Mouse (Mus musculus) right cerebral cortex, postnatal 36 days (tissue): ENCODE results near the gene Phf19.

Experiments
- DNase-seq, 2 experiments: peaks; one replicate each; pipeline ENCODE4 v3.0.0; 2022; ENCODE audit warnings: low spot score in 2 of 2, mixed read lengths in 1 of 2

Gene Phf19

GRCm38 (mm10) chr2:34913218-34914068, at the start of gene Phf19:
Gene Phf19, minus strand, starts transcription at chr2:34914026.
- DNase-seq: no peak

DNA sequence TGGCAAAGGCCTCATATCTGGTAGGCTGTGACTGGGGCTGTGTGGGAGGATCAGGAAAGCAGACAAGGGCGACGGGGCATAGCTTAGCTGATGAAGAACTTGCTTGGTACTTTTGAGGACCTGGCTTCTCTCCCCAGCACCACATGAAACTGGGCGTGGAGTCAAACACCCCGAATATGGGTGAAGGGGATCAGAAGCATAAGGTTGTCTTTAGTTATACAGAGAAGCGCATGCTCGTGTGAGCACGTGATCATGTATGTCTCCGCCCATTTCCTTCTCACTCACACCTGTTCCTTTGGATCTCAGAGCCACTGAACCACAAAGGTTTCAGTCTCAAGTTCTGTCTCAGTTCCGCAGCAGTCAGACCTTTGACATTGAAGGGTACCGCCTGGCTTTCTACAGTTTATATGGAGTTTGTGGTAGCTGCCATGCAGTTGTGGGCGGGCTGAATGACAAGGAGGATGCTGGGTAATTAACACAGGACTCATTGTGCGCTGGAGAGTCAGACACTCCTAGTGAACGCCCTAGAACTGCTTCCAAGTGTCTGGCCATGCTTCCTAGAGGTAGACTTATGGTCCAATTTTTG, 49.6 kb upstream of the Phf19 start:
- DNase-seq: no peak

GRCm38 (mm10) chr2:34962893-34963292, 49.1 kb upstream of the Phf19 start:
- no peak for DNase-seq

- no peak for DNase-seq
Observed at GRCm38 (mm10) chr2:34962211-34962610, 48.4 kb upstream of the Phf19 start.

GRCm38 (mm10) chr2:34961481-34962036, 47.7 kb upstream of the Phf19 start, which contains the start of gene Traf1:
Gene Traf1, minus strand, starts transcription at chr2:34961772.
- no peak for DNase-seq

GRCm38 (mm10) chr2:34960966-34961365, 47.1 kb upstream of the Phf19 start:
- DNase-seq: no peak

DNA sequence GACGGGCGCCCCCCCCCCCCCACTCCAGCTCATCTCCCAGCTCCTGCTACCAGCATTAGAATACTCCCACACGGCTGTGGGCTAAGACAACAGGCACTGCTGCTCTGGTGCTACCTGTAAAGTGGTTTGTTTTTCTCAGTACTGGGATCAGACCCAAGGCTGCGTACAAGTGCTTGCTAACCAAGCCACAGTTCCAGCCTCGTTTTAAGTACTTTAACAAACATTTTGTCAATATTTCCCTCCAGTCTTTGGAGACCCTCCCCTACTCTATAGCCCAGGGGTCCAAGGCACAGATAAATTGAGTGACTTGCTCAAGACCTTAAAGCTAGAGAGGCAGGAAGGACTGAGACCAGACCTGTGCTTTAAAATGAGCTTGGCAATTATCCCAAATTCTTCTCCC, 46.6 kb upstream of the Phf19 start:
- DNase-seq: no peak

DNA sequence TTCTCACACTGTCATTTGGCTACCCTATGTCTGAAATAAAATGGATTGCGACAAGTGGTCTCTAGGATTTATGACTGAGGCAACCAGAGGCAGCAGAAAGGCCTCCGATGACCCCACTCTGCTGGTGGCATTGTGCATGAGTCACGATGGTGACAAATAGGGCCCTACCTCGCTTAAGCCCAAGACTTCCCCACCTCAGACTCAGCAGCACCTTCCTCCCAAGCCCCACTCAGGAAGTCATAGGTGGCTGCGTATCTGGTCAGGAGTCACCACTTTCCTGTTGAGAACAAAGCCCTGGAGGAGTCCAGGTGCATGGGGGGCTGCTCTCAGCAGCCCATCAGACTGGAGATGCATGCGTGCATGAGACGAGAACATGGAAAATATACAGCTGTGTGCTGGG, 44.8 kb upstream of the Phf19 start:
- DNase-seq: no peak

DNA sequence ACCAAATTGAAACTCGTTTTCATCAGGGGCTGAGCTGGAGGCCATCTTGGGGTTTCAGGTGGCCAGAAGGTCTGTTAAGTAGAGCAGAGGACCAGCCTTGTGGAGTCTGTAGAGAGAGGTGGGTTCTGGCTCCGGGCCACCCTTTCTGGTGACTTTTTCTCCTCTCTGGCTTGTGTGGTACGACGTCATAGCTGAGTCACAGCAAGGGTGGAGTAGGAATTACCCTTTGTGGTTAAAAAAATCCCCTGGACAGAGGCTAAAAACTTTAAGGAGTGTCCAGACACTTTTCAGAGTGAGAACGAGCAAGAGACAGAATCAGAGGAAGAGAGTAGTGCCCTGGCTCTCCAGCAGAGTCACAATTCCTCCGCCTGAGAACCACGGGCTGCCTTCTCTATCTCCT, 44.2 kb upstream of the Phf19 start:
- DNase-seq: no peak

DNA sequence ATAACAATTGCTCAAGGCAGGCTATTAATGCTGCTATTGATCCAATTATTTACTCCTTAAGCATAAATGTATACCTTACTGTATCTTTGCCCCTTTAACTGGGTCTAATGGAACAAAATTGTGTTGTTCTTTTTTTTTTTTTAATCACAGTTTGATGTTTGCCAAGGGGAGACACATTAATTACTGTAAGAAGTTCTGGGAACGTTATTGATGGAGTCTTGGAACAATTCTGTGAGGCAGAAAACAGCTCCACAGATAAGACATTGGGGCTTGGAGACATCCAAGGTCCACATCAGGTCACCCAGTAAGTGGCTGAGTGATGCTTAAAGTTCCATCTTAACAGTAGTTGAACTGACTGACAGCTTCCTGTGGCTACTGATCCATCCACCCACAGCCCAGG, 43.6 kb upstream of the Phf19 start:
- DNase-seq: no peak

- DNase-seq: no peak
Observed at GRCm38 (mm10) chr2:34956941-34957340, 43.1 kb upstream of the Phf19 start.

DNA sequence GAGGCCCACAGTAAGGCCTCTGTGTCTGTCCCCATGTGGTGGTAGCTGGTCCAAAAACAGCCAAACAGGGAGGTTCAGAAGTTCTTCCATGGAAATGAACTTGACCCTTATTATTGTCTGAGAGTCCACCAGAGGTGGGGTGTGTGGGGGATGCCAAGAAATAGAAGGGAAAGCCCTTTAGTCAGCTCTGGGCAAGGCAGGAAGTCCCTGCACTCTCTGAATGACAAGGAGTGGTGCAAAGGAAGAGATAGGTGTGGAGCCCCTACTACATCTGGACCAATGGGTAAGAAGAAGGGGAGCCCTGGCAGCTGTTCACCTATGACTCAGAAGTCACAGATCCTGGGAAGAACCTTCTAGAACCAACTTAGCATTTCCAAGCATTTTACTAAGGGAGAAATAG, 40.5 kb upstream of the Phf19 start:
- no peak for DNase-seq

GRCm38 (mm10) chr2:34953547-34954116, 39.8 kb upstream of the Phf19 start:
- no peak for DNase-seq

- DNase-seq: no peak
Observed at GRCm38 (mm10) chr2:34953018-34953417, 39.2 kb upstream of the Phf19 start.

- no peak for DNase-seq
Observed at GRCm38 (mm10) chr2:34951469-34951868, 37.6 kb upstream of the Phf19 start.

DNA sequence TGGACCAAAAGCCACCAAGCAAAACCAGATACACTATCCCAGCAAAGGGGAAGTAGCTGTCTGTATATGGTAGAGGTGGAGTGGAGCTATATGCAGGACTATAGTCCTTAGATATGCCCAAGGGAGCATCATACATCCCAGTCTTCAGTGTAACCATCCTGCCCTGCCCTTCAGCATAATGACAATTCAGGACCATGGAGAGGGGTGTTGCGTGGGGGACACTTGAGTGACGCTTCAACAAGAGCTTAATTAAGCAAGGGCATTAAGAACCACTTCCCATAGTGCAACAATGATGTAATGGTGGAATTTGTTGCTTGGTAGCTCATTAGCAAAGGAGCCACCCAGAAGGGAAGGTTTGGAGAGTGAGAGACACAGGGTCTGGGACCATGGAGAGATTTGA, 34.8 kb upstream of the Phf19 start:
- DNase-seq: no peak

- DNase-seq: no peak
Observed at GRCm38 (mm10) chr2:34946046-34946445, 32.2 kb upstream of the Phf19 start.

DNA sequence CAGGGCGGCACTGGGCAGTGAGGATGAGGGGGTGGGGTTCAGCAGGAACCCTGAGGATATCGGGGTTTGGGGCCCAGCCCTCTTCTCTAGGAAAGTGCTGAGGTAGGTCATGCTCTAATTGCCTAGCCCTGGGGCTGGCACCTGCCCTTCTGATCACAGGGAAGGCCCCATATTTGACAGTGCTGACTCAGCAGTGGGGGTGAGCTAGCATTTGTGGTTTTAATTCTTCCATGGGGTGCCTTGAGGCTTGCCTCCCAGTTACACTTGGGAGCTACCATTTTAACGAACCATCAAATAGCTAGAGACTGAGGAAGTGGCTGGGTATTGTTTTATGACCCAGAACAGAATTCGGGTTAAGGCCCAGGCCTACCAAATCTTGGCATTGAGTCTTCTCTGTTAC, 31.8 kb upstream of the Phf19 start:
- DNase-seq: no peak

DNA sequence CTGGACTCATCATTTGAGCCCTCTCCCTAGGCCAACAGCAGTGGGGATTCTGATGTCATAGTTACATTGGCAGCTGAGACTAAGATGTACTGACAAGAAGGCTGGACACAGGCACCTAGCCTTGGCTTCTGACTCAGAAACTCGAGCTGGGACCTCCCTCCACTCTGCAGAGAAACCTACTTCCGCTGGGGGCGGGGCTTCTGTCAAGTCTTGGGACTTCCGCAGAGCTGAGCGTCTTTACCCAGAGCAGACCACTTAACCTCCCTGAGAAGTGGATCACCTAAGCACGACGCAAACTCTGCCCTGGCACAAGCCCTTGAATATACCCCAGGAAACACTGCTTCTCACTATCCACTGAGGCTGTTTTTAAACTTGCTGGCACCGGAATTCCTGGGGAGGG, 30.9 kb upstream of the Phf19 start:
- no peak for DNase-seq

DNA sequence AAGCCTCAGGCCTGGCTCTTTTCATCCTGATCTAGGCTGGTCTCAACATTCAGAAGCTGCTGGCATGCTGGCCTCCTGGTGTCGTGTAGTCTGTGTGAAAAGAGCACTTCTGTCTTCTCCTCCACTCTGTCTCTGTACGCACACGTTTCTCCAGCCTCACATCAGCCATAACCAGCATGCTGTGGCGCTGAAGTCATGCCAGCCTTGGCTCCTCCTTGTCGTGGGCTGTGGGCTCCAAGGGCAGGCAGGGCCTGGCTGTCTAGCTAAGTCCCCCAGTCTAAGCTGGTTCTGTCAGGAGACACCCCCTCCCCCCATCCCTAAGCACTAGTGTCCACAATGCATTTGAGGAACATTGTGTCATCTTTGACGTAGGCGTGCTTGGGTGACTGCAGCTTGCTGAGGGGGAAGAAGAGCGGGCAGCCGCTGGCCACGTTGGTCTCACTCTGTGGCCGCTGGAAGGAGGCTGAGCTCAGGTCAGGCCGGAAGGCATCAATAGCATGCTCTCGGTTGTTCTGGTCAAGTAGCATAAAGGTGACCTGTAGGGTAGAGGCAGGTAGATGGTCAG, 29.8 kb upstream of the Phf19 start:
- no peak for DNase-seq

DNA sequence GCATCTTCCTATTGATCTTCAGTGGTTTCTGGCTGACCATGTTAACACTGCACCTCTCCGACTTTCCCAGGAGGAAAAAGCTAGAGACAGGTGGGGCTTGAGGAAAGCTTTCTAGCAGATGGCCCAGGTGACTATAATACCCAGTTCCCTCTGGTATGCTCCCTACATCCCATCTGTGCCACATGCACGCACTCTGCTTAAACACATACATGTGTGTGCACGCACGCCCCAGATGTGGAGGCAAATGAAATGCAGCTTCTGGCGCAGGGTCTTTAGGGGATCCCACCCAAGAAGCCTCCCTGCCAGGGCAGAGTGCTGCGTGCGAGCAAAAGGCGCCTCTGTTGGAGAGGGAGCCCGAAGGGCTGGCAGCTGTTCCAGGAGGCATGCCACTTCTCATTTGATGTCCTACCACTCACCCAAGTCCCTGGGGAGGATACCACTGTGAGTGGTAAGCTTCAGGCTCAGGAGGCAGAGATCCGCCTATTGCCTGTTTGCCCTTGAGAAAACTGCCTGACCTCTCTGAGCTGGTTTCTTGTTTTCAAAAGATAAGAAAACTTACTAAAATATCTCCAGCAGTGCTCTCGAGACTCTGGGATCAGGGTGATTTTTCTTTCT, 27.3 kb upstream of the Phf19 start:
- DNase-seq: no peak

DNA sequence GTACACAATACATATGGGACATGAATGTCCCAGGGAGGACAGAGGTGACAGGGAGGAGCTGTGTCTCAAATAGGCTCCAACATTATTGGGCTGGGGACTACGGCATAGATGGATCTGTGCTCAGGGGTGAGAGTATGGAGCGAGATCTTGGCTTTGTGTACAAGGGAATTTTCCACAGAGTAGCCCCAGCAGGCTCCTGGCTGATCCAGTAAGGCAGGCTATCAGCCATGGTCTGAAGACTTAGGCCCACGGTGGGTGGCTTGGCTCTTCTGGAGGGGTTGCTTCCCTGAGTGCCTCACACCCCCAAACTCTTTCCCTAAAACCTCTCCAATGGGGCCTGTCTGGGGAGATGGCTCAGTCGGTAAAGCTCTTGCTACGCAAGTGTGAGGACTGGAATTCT, 26.4 kb upstream of the Phf19 start:
- DNase-seq: no peak
